In genomic region chr14:73226849-73227248, GRCm38 (mm10) we compare ENCODE assay signal across 17 mouse cellular contexts. TPM values are rescaled to one million over a fixed set of nuclear protein-coding genes. Genes with fewer than 3 reads are reported as not detected.
DNase-seq lines count a peak whose midpoint lies in the region; ATAC-seq and TF ChIP-seq lines count a peak whose summit lies in the region.
"Had no signal": no experiment of that assay in that cellular context is flagged by ENCODE, and none has a peak within 500 bp of the region (broad histone marks: within the 10 kb centered on the region; RNA-seq: fewer than 3 reads in every experiment).

No protein-coding gene starts in this region.

- no peaks in the 10 kb centered on the region for H3K9me3 ChIP-seq in stomach, embryonic 16.5 days (replicated peaks; ENCODE audit: control insufficient read depth, low read length)
- H3K9me3 ChIP-seq: hindbrain, embryonic 13.5 days; kidney, embryonic 15.5 days; limb, embryonic 13.5 days; liver, embryonic 13.5 days; midbrain, embryonic 13.5 days; neural tube, embryonic 12.5 days had no signal

- no peak for TF ChIP-seq CTCF in layer of hippocampus, adult 2 months (conservative IDR thresholded peaks at IDR 0.05)
- TF ChIP-seq CTCF in bone marrow macrophage, adult 2 months (IDR thresholded peaks at IDR 0.05; ENCODE audit: low read depth, low read length) = no peak

- H3K4me3 ChIP-seq in layer of hippocampus, adult 2 months = no peak overlapping the region
- no peak overlapping the region for H3K4me3 ChIP-seq in bone marrow macrophage, adult 2 months (ENCODE audit: insufficient read depth, low read length)
- no peak overlapping the region for H3K4me3 ChIP-seq in stomach, embryonic 16.5 days (replicated peaks; ENCODE audit: low read length)
- H3K4me3 ChIP-seq: hindbrain, embryonic 13.5 days; kidney, embryonic 15.5 days; limb, embryonic 13.5 days; liver, embryonic 13.5 days; midbrain, embryonic 13.5 days; neural tube, embryonic 12.5 days had no signal

- H3K9ac ChIP-seq in stomach, embryonic 16.5 days (ENCODE audit: low read length) = no peak overlapping the region
- H3K9ac ChIP-seq: hindbrain, embryonic 13.5 days; kidney, embryonic 15.5 days; limb, embryonic 13.5 days; liver, embryonic 13.5 days; midbrain, embryonic 13.5 days; neural tube, embryonic 12.5 days had no signal

- H3K27me3 ChIP-seq in stomach, embryonic 16.5 days (ENCODE audit: control insufficient read depth, insufficient read depth, low read length) = no peaks in the 10 kb centered on the region
- H3K27me3 ChIP-seq: hindbrain, embryonic 13.5 days; kidney, embryonic 15.5 days; limb, embryonic 13.5 days; liver, embryonic 13.5 days; midbrain, embryonic 13.5 days; neural tube, embryonic 12.5 days had no signal

- DNase-seq in heart, adult 11 months = peak; percentile 45
- no peak for DNase-seq in heart, postnatal 4 days
- DNase-seq in layer of hippocampus, adult 2 months (ENCODE audit: low spot score in 2 of 2) = no peak
- no peak for DNase-seq in layer of hippocampus, postnatal 10 days (ENCODE audit: low spot score in 2 of 2)
- DNase-seq in thymus, postnatal 4 days = no peak
- DNase-seq: B cell, adult 2 months; embryo, embryonic 11 days; kidney, postnatal 4 days; liver, embryonic 13.5 days; lung, postnatal 10 days had no signal

- H3K36me3 ChIP-seq in stomach, embryonic 16.5 days (ENCODE audit: control insufficient read depth, insufficient read depth, low read length) = no peaks in the 10 kb centered on the region
- H3K36me3 ChIP-seq: limb, embryonic 13.5 days; midbrain, embryonic 13.5 days; neural tube, embryonic 12.5 days had no signal

- H3K27ac ChIP-seq in layer of hippocampus, adult 2 months = peak overlapping the region; percentile 72
- 0 out of 2 replicates have a peak overlapping the region, but pooled peaks have one; percentile 30 for H3K27ac ChIP-seq in bone marrow macrophage, adult 2 months (ENCODE audit: insufficient read depth, low read depth, low read length)
- H3K27ac ChIP-seq in stomach, embryonic 16.5 days (ENCODE audit: low read length) = peak overlapping the region; percentile 33
- H3K27ac ChIP-seq: kidney, embryonic 15.5 days; limb, embryonic 13.5 days; liver, embryonic 13.5 days; midbrain, embryonic 13.5 days; neural tube, embryonic 12.5 days had no signal

- H3K4me1 ChIP-seq in bone marrow macrophage, adult 2 months (ENCODE audit: control insufficient read depth, insufficient read depth, low read length) = peaks cover 37% of the 10 kb centered on the region
- peaks cover 17% of the 10 kb centered on the region for H3K4me1 ChIP-seq in stomach, embryonic 16.5 days (ENCODE audit: control insufficient read depth, insufficient read depth, low read length)
- H3K4me1 ChIP-seq: kidney, embryonic 15.5 days had no signal

- H3K4me2 ChIP-seq in stomach, embryonic 16.5 days (ENCODE audit: low read depth, low read length) = no peak overlapping the region
- H3K4me2 ChIP-seq: hindbrain, embryonic 13.5 days; kidney, embryonic 15.5 days; limb, embryonic 13.5 days; liver, embryonic 13.5 days; midbrain, embryonic 13.5 days; neural tube, embryonic 12.5 days had no signal

- no peak for TF ChIP-seq POLR2A in bone marrow macrophage, adult 2 months (IDR thresholded peaks at IDR 0.05; ENCODE audit: borderline replicate concordance, low read depth, low read length)

- peak; percentile 44; the same call in 1 of the 2 replicates for ATAC-seq in stomach, embryonic 16.5 days (ENCODE audit: insufficient read depth, low FRiP score)

- WGBS in stomach, embryonic 16.5 days = 0% methylated on average over 1 of the region's 1 CpGs

RNA-seq across cellular contexts. Expression of gene Lpar6, which starts 10.8 kb away (rescaled TPM):
- total RNA-seq in heart, postnatal 4 days (2021) = 1 to 10 TPM; 4.0 to 4.1 TPM
- 1 to 10 TPM; 1.7 to 1.9 TPM for total RNA-seq in layer of hippocampus, adult 2 months (2021)
- total RNA-seq in layer of hippocampus, postnatal 10 days (2021) = 1 to 10 TPM; 1.8 TPM
- polyA plus RNA-seq in bone marrow macrophage, adult 2 months (2012; ENCODE audit: insufficient read depth, insufficient read length, missing spikeins) = 67.6 and 70.8 TPM in 2 replicates
- polyA plus RNA-seq in stomach, embryonic 16.5 days (2015; fragmentation: Nextera tagmentation; extraction: Ambion mirVana) = 13.2 and 13.8 TPM in 2 replicates
